Mouse (Mus musculus) liver, postnatal 0 days (tissue): ENCODE measurements around the gene Sorcs2.

Experiments used
- CTCF ChIP-seq: sonication (generic); IDR thresholded peaks from 2 replicates; pipeline ENCODE4 v1.5.1; 2016; ENCODE audit warnings: antibody characterized with exemption, low read depth
- EP300 ChIP-seq: IDR thresholded peaks from 2 replicates; pipeline ENCODE4 v1.6.1; 2016; ENCODE audit warnings: antibody characterized with exemption, low read depth, mild to moderate bottlenecking

GRCm38 (mm10) chr5:36367911-36368310 lies 30.0 kb downstream of the Sorcs2 start:
- TF ChIP-seq CTCF (no peak), EP300 (no peak)
